Mouse (Mus musculus) cerebellum, adult 2 months (tissue): ENCODE measurements at regions not wholly inside any gene's neighbourhood (a gene's known extent, or its start where the extent isn't known, plus 50 kb on each side); places are given as distances from the start of the nearest gene placed in this dataset.

Experiments used
- DNase-seq, 2 experiments: peaks; one replicate each; pipeline ENCODE4 v3.0.0; 2021
- H3K27ac ChIP-seq: fragments of 200-500 bp; 2 replicates; pipeline ENCODE4 v1.5.1; 2012; ENCODE audit warnings: low read length, control low read depth, inconsistent platforms; ENCODE audit not compliant: insufficient read depth
- H3K27me3 ChIP-seq: fragments of 200-500 bp; 2 replicates; pipeline ENCODE4 v1.6.1; 2012; ENCODE audit warnings: inconsistent platforms, mild to moderate bottlenecking, low read length, moderate library complexity; ENCODE audit not compliant: control insufficient read depth, insufficient read depth
- H3K4me1 ChIP-seq: fragments of 200-500 bp; 2 replicates; pipeline ENCODE4 v1.6.1; 2011; ENCODE audit warnings: low read length; ENCODE audit not compliant: control insufficient read depth, insufficient read depth
- H3K4me3 ChIP-seq: fragments of 200-500 bp; replicated peaks from 2 replicates; pipeline ENCODE3; 2011; ENCODE audit warnings: mild to moderate bottlenecking, low read depth, low read length, control low read depth; ENCODE audit not compliant: insufficient read depth
- CTCF ChIP-seq: fragments of 200-500 bp; IDR thresholded peaks from 2 replicates; pipeline ENCODE4 v1.5.1; 2011; ENCODE audit warnings: low read depth, mild to moderate bottlenecking, control low read depth, low read length, moderate library complexity, borderline replicate concordance; ENCODE audit not compliant: insufficient read depth
- POLR2A ChIP-seq: fragments of 200-500 bp; IDR thresholded peaks from 2 replicates; pipeline ENCODE4 v1.6.1; 2011; ENCODE audit warnings: low read length, control low read depth, borderline replicate concordance; ENCODE audit not compliant: insufficient read depth
- WGBS: fragments of 180-500 bp; shearing (Covaris S2); methylation state at CpG from one replicate; pipeline ENCODE4 v1.1.7; 2018; 5-methylcytosine and 5-hydroxymethylcytosine counted together

- Histone ChIP-seq H3K4me1 (no peaks in the 10 kb centered on the region), H3K27ac (no peak overlapping the region), H3K27me3 (no peaks in the 10 kb centered on the region), H3K4me3 (no peak overlapping the region)
- DNase-seq = no peak
- WGBS = 82% methylated on average over 6 of the region's 6 CpGs
- TF ChIP-seq CTCF = no peak
- TF ChIP-seq POLR2A = no peak
These were observed 189.8 kb downstream of the Gm11011 start for GRCm38 (mm10) chr2:169397758-169398157.

- WGBS = 77% methylated on average over 4 of the region's 4 CpGs
- H3K27ac ChIP-seq = no peak overlapping the region
- no peak for DNase-seq
- TF ChIP-seq POLR2A (no peak), CTCF (no peak)
- H3K4me1 ChIP-seq = no peaks in the 10 kb centered on the region
- no peaks in the 10 kb centered on the region for H3K27me3 ChIP-seq
- no peak overlapping the region for H3K4me3 ChIP-seq
These were observed 190.5 kb downstream of the Gm11011 start for GRCm38 (mm10) chr2:169397013-169397412.

- Histone ChIP-seq H3K27ac (no peak overlapping the region), H3K4me1 (no peaks in the 10 kb centered on the region), H3K27me3 (no peaks in the 10 kb centered on the region), H3K4me3 (no peak overlapping the region)
- DNase-seq = no peak
- TF ChIP-seq CTCF = no peak
- TF ChIP-seq POLR2A = no peak
- 86% methylated on average over 4 of the region's 4 CpGs for WGBS
These were observed 191.3 kb downstream of the Gm11011 start for GRCm38 (mm10) chr2:169396294-169396693.

GRCm38 (mm10) chr2:169389611-169390010 is 197.9 kb downstream of the Gm11011 start:
- TF ChIP-seq POLR2A (no peak), CTCF (no peak)
- 46% methylated on average over 4 of the region's 4 CpGs for WGBS
- DNase-seq = no peak
- H3K4me1 ChIP-seq = no peaks in the 10 kb centered on the region
- H3K27ac ChIP-seq = no peak overlapping the region
- H3K4me3 ChIP-seq = no peak overlapping the region
- H3K27me3 ChIP-seq = no peaks in the 10 kb centered on the region

- no peak for TF ChIP-seq POLR2A
- TF ChIP-seq CTCF = no peak
- Histone ChIP-seq H3K27me3 (no peaks in the 10 kb centered on the region), H3K4me3 (no peak overlapping the region), H3K4me1 (no peaks in the 10 kb centered on the region), H3K27ac (no peak overlapping the region)
- DNase-seq = no peak
- 91% methylated on average over 8 of the region's 8 CpGs for WGBS
These were observed 199.0 kb downstream of the Gm11011 start for GRCm38 (mm10) chr2:169388569-169388968.

- no peak overlapping the region for H3K4me3 ChIP-seq
- no peak overlapping the region for H3K27ac ChIP-seq
- H3K4me1 ChIP-seq = no peaks in the 10 kb centered on the region
- no peaks in the 10 kb centered on the region for H3K27me3 ChIP-seq
- 63% methylated on average over 23 of the region's 23 CpGs for WGBS
- no peak for TF ChIP-seq POLR2A
- no peak for TF ChIP-seq CTCF
- DNase-seq = no peak
These were observed 199.6 kb downstream of the Gm11011 start for GRCm38 (mm10) chr2:169387765-169388518.

- no peaks in the 10 kb centered on the region for H3K4me1 ChIP-seq
- TF ChIP-seq CTCF = no peak
- no peak for TF ChIP-seq POLR2A
- no peak for DNase-seq
- 91% methylated on average over 3 of the region's 3 CpGs for WGBS
- no peaks in the 10 kb centered on the region for H3K27me3 ChIP-seq
- no peak overlapping the region for H3K27ac ChIP-seq
- H3K4me3 ChIP-seq = no peak overlapping the region
These were observed 203.8 kb downstream of the Gm11011 start for GRCm38 (mm10) chr2:169383701-169384100.

- Histone ChIP-seq H3K27me3 (no peaks in the 10 kb centered on the region), H3K4me1 (no peaks in the 10 kb centered on the region)
These were observed 214.5 kb downstream of the Gm11011 start for GRCm38 (mm10) chr2:169373069-169373468.

More at GRCm38 (mm10) chr2:169373069-169373468, 214.5 kb downstream of the Gm11011 start:
- H3K4me3 ChIP-seq = no peak overlapping the region
- no peak for TF ChIP-seq POLR2A
- TF ChIP-seq CTCF = no peak
- 92% methylated on average over 7 of the region's 7 CpGs for WGBS
- H3K27ac ChIP-seq = no peak overlapping the region
- no peak for DNase-seq
